Mouse (Mus musculus) stomach, embryonic 14.5 days (tissue): ENCODE results near the gene Cib1. TPM values are rescaled to one million over a fixed set of nuclear protein-coding genes. Genes with fewer than 3 reads are reported as not detected.
A peak's percentile ranks its signal among the peaks of the same experiment; 100 is the strongest.

ENCODE experiments used
- ATAC-seq: fragments of 200-750 bp; cut with Nextera tagmentation; 2 replicates; pipeline ENCODE4 v1.8.0; 2017; ENCODE audit warnings: low read depth, moderate TSS enrichment; ENCODE audit not compliant: insufficient number of reproducible peaks, insufficient read depth, low FRiP score
- H3K27ac ChIP-seq: fragments of 300-500 bp; sonication (generic); 2 replicates; pipeline ENCODE4 v1.5.1; 2014; ENCODE audit warnings: mild to moderate bottlenecking, low read length, moderate library complexity, mixed read lengths
- H3K27me3 ChIP-seq: fragments of 300-500 bp; sonication (generic); 2 replicates; pipeline ENCODE4 v1.6.1; 2014; ENCODE audit warnings: low read length, control low read depth, mixed read lengths; ENCODE audit not compliant: control insufficient read depth, insufficient read depth
- H3K36me3 ChIP-seq: fragments of 300-500 bp; sonication (generic); 2 replicates; pipeline ENCODE4 v1.6.1; 2014; ENCODE audit warnings: mild to moderate bottlenecking, control low read depth, low read length, moderate library complexity, mixed read lengths; ENCODE audit not compliant: control insufficient read depth, insufficient read depth
- H3K4me1 ChIP-seq: fragments of 300-500 bp; sonication (generic); 2 replicates; pipeline ENCODE4 v1.6.1; 2014; ENCODE audit warnings: low read length, control low read depth, mixed read lengths; ENCODE audit not compliant: control insufficient read depth, insufficient read depth
- H3K4me2 ChIP-seq: fragments of 300-500 bp; sonication (generic); replicated peaks from 2 replicates; pipeline ENCODE4 v1.6.1; 2014; ENCODE audit warnings: low read depth, low read length, control low read depth
- H3K4me3 ChIP-seq: fragments of 300-500 bp; sonication (generic); 2 replicates; pipeline ENCODE4 v1.5.1; 2014; ENCODE audit warnings: low read depth, low read length, control low read depth
- H3K9ac ChIP-seq: fragments of 300-500 bp; sonication (generic); replicated peaks from 2 replicates; pipeline ENCODE4 v1.6.1; 2014; ENCODE audit warnings: low read depth, mild to moderate bottlenecking, control low read depth, low read length, moderate library complexity, mixed read lengths
- H3K9me3 ChIP-seq: fragments of 300-500 bp; sonication (generic); 2 replicates; pipeline ENCODE4 v1.6.1; 2016; ENCODE audit warnings: low read depth, low read length, control low read depth; ENCODE audit not compliant: control insufficient read depth
- WGBS: fragments of 180-500 bp; shearing (Covaris S2); extraction: QIAGEN DNeasy Blood & Tissue Kit; methylation state at CpG from one replicate; pipeline ENCODE4 v1.1.7; 2014; 5-methylcytosine and 5-hydroxymethylcytosine counted together
- polyA plus RNA-seq: library from polyadenylated mRNA; unstranded; fragments of >200 nt; fragmentation: Nextera tagmentation; extraction: Ambion mirVana; gene quantifications from 2 replicates; pipeline ENCODE4 v1.2.1, GENCODE M21; 2014

Gene Cib1
- polyA plus RNA-seq, 1 experiment from 2014 or later = 112 TPM

- Histone ChIP-seq H3K27ac (peak overlapping the region; percentile 94), H3K4me1 (peaks cover 36% of the 10 kb centered on the region), H3K36me3 (peaks cover 5% of the 10 kb centered on the region; the same call in 1 of the 2 replicates), H3K9me3 (no peaks in the 10 kb centered on the region), H3K27me3 (no peaks in the 10 kb centered on the region), H3K4me2 (peak overlapping the region; percentile 93), H3K4me3 (peak overlapping the region; percentile 76), H3K9ac (peak overlapping the region; percentile 69)
- under 1% methylated on average over 69 of the region's 74 CpGs for WGBS
- peak; percentile 91 for ATAC-seq
These were observed 34.5 kb downstream of the Cib1 start for GRCm38 (mm10) chr7:80197941-80198778.

DNA sequence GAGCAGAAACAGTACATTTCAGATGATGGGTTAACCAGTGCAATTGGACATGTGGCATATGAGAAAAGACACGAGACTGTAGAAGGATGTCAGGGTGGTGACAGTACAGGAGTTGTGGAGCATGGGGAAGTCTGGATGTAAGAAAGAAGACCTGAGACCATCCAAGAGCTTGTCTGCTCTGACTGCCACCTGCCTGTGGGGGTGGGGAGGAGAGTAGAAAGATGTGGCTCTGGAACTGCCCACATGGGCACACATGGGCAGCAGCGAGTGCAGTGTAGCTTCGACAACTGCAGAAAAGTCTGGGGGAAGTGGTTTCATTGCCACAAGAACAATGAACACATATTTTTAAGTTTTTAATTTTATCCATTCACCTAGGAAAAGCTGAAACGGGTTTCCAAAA, 35.2 kb downstream of the Cib1 start:
- Histone ChIP-seq H3K4me1 (peaks cover 39% of the 10 kb centered on the region), H3K4me3 (peak overlapping the region; percentile 76), H3K27me3 (no peaks in the 10 kb centered on the region), H3K36me3 (peaks cover 3% of the 10 kb centered on the region; the same call in 1 of the 2 replicates), H3K27ac (peak overlapping the region; percentile 94), H3K4me2 (peak overlapping the region; percentile 93), H3K9ac (no peak overlapping the region; the same call in 1 of the 2 replicates), H3K9me3 (no peaks in the 10 kb centered on the region)
- no peak for ATAC-seq
- 33% methylated on average over 4 of the region's 4 CpGs for WGBS

DNA sequence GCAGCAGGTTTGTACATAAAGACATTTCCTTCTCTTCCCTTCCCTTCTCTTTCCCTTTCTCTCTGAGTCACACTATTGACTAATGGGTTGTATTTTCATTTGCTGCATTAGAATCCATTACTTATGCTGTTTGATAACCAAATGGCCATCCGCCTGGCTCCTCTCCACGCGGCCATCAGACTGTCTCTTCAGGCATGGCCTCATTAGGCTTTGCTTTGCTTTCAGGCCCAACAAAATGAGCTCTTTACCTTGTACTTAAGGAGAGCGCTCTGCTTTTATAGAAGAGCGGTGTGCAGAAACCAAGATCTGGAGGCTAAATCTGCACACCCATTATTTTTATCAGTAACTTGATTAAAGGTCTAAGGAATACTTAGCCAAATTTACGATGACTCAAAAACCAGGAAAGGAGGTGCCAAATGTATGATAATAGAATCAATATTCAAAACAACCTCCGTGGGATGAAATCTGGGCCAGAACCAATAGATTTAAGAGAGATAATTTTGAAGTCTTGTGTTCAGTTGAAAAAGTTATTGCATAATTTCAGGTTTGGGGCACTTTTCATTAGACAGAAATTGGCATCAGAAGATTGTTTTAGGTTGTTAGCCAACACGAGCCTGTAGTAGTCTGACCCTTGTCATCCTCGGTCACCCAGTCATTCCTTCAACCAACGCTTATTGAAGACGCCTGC, 36.9 kb downstream of the Cib1 start:
- no peak overlapping the region for H3K4me3 ChIP-seq
- no peaks in the 10 kb centered on the region for H3K9me3 ChIP-seq
- no peak overlapping the region for H3K27ac ChIP-seq
- H3K4me1 ChIP-seq = peaks cover 40% of the 10 kb centered on the region
- no peak for ATAC-seq
- no peaks in the 10 kb centered on the region for H3K27me3 ChIP-seq
- H3K9ac ChIP-seq = no peak overlapping the region
- 84% methylated on average over 10 of the region's 11 CpGs for WGBS
- no peak overlapping the region for H3K4me2 ChIP-seq
- H3K36me3 ChIP-seq = no peaks in the 10 kb centered on the region

DNA sequence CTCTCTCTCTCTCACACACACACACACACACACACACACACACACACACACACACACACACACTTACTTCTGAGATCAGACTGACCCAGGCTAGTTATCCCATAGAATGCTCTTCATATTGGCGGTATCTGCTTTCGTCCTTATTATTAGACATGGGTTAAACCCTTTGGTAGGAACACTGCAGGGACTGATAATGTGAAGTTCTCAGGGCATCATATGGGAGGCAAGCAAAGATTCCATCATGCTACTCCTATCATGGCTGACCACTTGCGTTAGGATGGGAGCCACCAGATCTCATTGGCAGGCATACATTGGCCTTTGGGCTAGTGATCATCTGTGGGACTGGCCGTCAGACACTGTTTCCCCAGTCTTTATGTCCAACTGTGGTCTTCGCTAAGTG, 37.5 kb downstream of the Cib1 start:
- Histone ChIP-seq H3K4me2 (no peak overlapping the region), H3K27me3 (no peaks in the 10 kb centered on the region), H3K27ac (no peak overlapping the region), H3K36me3 (no peaks in the 10 kb centered on the region), H3K9ac (no peak overlapping the region), H3K4me1 (peaks cover 35% of the 10 kb centered on the region), H3K9me3 (no peaks in the 10 kb centered on the region), H3K4me3 (no peak overlapping the region)
- 94% methylated on average over 5 of the region's 5 CpGs for WGBS
- ATAC-seq = no peak

GRCm38 (mm10) chr7:80193941-80194739, 38.5 kb downstream of the Cib1 start:
- H3K4me1 ChIP-seq = peaks cover 28% of the 10 kb centered on the region
- 71% methylated on average over 13 of the region's 13 CpGs for WGBS
- H3K9ac ChIP-seq = no peak overlapping the region
- H3K9me3 ChIP-seq = no peaks in the 10 kb centered on the region
- no peak for ATAC-seq
- H3K4me3 ChIP-seq = no peak overlapping the region
- no peaks in the 10 kb centered on the region for H3K27me3 ChIP-seq
- no peak overlapping the region for H3K4me2 ChIP-seq
- no peaks in the 10 kb centered on the region for H3K36me3 ChIP-seq
- no peak overlapping the region for H3K27ac ChIP-seq

DNA sequence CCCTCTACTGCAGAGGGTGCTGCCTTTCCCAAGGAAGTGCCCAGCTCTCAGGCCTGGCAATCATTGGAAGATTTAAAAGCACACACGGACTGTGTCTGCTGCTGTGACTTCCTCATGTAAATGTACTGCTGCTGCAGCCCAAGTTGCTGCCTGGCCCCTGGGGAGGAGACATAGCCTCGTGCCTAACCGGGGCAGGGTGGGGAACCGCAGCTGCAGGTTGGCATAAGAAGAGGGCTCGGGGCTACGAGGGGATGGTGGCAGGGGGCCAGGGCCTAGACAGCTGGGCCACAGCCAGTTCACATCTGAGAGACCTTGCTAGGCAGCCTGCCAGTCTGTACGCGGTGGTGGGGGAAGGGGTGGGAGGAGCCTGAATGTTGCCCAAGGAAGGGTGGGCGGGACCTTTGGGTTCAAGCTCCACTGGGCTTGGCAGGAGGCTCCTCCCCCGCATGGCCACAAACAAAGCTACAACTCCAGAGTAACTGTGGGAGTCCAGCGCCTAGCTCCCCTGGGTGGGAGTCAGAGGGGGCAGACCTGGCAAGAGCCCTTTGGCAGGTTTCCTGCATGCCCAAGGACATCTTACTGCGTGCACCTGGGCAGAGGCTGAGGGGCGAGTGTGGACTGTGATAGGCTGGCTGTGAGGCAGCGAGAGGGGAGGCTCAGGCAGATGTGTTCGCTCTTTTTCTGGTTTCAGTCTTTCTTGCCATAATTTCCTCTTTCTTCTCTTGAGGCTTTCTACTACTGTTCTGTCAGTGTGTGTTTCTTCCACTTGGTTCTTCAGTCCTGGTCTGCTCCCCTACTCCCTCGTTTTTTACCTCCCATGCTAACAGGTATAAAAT, 40.2 kb downstream of the Cib1 start:
- peak overlapping the region; percentile 44 for H3K4me2 ChIP-seq
- WGBS = 15% methylated on average over 16 of the region's 16 CpGs
- peak; percentile 83 for ATAC-seq
- H3K36me3 ChIP-seq = no peaks in the 10 kb centered on the region
- no peak overlapping the region; the same call in 1 of the 2 replicates for H3K9ac ChIP-seq
- H3K27ac ChIP-seq = peak overlapping the region; percentile 91
- no peaks in the 10 kb centered on the region for H3K9me3 ChIP-seq
- no peaks in the 10 kb centered on the region for H3K27me3 ChIP-seq
- peaks cover 34% of the 10 kb centered on the region for H3K4me1 ChIP-seq
- H3K4me3 ChIP-seq = peak overlapping the region; percentile 16

DNA sequence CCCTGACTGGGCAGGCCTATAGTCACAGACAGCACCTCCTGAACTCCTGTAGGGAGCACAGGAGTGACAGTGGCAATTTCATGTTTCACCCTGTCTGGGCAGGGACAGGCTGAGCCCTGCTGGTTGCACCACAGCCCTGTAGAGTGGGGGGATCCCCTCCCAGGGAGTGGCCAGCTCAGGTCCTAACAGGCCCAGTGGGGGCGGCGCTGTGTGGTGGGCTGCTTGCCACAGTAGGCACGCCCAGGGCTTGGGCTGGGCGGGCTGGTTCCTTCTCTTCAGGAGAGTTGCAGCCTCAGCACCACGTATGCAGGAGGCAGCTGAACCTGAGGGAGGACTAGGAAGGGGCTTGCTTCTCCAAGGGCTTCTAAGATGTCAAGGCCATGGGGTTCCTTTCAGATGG, 41.2 kb downstream of the Cib1 start:
- 65% methylated on average over 5 of the region's 5 CpGs for WGBS
- peak overlapping the region; percentile 44; the same call in 1 of the 2 replicates for H3K4me2 ChIP-seq

More for the DNA sequence above, 41.2 kb downstream of the Cib1 start:
- no peak overlapping the region for H3K9ac ChIP-seq
- H3K9me3 ChIP-seq = no peaks in the 10 kb centered on the region
- H3K27me3 ChIP-seq = no peaks in the 10 kb centered on the region
- peak overlapping the region; percentile 91; the same call in 1 of the 2 replicates for H3K27ac ChIP-seq
- H3K4me3 ChIP-seq = no peak overlapping the region
- H3K36me3 ChIP-seq = no peaks in the 10 kb centered on the region
- peak; percentile 62 for ATAC-seq
- H3K4me1 ChIP-seq = peaks cover 30% of the 10 kb centered on the region
